Mouse (Mus musculus): ENCODE measurements around the gene Vmn1r188.

GRCm38 (mm10) chr13:22049737-22050440, 34.4 kb upstream of the Vmn1r188 start:
- TF ChIP-seq CTCF (conservative IDR thresholded peaks at IDR 0.05; ENCODE audit: low read length) = no peak
- no peak for TF ChIP-seq NANOG (IDR thresholded peaks at IDR 0.05; ENCODE audit: borderline replicate concordance, low read length)
